Mouse (Mus musculus): ENCODE results near the gene Fermt1.

The Fermt1 gene

GRCm38 (mm10) chr2:132861456-132861855 lies 84.2 kb downstream of the Fermt1 start:
- DNase-seq (ENCODE audit: low spot score in 2 of 2) = no peak

GRCm38 (mm10) chr2:132860435-132860834 lies 85.3 kb downstream of the Fermt1 start:
- DNase-seq (ENCODE audit: low spot score in 2 of 2) = no peak

GRCm38 (mm10) chr2:132856333-132856732 lies 89.4 kb downstream of the Fermt1 start:
- DNase-seq (ENCODE audit: low spot score in 2 of 2) = no peak

Measured in left cerebral cortex, adult 9 months (tissue).